Mouse (Mus musculus): ENCODE results near the gene Lig3.
A peak's percentile ranks its signal among the peaks of the same experiment; 100 is the strongest.

Gene Lig3

DNA sequence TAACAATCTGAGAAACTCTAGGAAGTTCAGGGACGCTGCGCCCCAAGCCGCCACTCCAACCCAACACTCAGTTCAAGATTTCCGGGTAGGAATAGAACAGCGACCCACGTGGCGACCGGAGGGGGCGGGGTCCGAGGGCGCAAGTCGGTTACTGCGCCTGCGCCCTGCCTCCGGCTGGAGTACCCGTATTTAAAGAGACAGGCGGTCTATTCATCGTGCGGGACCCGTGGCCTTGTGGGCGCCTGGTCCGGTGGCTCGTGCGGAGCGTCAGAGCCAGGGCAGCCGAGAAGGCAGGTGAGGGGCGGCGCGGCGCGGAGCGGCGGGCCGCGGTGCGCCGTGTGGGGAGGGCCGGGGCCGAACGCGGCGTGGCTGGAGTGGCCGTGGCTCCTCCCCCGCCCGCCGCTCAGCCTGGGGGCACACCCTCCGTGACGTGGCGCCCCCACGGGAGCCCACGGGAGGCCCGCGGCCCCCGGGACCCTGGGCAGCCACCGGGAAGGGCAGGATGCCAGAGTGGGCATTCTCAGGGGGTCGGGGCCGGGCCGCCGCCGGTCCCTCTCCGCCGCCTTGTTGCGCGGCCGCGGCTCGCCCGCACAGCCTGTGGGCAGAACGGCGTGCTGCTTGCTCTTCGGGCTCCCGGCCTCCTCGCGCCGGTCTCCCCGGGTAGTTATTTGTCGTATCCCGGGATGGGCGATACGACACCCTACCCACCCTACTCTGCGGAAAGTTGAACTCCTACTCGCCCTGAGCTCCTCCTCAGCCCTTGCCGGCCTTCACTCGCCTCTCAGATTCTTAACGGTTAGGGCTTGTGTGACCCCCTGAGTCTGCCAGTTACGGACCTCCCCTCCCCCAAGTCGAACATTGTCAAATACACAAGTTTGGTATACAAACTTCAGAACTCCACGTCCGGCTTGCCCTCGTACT lies at the start of gene Lig3:
TSS of gene Lig3 (plus strand) at position 126 of the 921 bp plus-strand sequence.
- peak; percentile 91 to 94 for DNase-seq (ENCODE audit: low spot score in 2 of 2)

DNA sequence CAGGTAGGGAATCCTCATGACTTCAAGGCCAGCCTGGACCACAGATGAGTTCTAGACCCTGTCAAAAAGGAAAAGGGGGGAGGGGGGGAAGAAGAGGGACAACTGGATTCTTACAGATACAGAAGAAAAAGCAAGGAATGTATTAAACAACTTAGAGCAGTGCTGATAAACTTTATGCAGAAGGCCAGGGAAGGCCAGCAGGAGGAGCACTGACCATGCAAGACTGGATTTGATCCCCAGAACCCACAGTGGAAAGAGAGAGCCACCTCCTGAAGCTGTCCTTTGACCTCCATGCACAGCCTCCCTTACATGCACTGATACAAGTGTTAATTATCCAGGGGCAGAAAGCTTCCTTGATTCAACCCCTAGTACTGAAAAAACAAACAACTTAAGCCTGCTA lies 46.7 kb upstream of the Lig3 start:
- DNase-seq (ENCODE audit: low spot score in 2 of 2) = no peak

DNA sequence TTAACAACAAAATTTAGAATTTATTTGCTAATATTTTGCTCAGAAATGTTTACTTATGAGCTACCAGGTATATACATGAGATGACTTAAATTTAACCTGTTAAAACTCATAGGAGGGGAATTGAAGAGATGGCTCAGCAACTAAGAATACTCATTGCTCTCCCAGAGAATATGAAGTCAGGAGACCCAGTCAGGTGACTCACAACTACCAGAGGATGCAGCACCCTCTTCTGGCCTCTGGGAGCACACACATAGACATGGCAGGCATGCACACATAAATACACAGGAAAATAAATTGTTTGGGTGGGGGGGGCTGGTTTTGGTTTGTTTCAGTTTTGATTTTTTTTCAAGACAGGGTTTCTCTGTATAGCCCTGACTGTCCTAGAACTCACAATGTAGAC lies 41.9 kb upstream of the Lig3 start:
- DNase-seq (ENCODE audit: low spot score in 2 of 2) = no peak

DNA sequence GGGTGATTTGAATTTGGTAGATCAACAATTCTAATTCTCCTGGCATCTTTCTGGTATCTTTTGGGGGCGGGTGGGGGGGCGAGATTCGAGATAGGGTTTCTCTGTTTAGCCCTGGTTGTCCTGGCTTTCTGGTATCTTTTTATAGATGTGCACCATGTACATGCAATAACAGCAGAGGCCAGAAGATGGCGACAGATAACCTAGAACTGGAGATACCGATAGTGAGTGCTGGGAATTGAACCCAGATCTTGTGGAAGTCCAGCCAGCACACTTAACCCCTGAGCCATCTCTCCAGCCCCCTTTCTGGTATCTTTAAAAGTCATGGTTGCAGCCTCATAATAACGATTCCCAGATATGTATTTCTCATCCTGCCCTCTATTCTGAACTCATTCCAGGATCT lies 34.8 kb upstream of the Lig3 start:
- peak; percentile 16 to 36 for DNase-seq (ENCODE audit: low spot score in 2 of 2)

DNA sequence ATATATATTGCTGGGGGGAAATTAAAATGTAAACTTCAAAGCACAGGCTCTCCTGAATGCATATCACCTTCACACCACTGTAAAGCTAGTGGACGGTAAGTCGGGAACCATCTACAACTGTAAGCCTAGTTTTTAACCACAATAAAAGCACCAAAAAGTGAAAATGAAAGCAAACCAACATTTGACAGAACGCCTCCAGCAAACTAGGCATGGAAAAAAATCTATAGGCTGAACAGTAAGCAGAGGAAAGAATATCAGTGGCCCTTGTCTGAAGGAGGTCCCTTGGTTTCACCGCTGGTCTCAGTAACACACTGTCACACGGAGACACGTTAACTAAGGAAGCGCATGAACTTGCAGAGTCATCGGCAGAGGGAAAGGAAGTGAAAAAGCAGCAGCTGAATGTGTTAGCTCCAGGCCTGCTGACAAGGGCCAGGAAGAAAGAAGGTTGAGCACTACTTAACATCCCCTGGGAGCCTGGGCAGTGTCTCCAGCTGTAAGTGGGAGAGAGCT lies 34.0 kb upstream of the Lig3 start:
- DNase-seq (ENCODE audit: low spot score in 2 of 2) = peak; percentile 43 to 66

DNA sequence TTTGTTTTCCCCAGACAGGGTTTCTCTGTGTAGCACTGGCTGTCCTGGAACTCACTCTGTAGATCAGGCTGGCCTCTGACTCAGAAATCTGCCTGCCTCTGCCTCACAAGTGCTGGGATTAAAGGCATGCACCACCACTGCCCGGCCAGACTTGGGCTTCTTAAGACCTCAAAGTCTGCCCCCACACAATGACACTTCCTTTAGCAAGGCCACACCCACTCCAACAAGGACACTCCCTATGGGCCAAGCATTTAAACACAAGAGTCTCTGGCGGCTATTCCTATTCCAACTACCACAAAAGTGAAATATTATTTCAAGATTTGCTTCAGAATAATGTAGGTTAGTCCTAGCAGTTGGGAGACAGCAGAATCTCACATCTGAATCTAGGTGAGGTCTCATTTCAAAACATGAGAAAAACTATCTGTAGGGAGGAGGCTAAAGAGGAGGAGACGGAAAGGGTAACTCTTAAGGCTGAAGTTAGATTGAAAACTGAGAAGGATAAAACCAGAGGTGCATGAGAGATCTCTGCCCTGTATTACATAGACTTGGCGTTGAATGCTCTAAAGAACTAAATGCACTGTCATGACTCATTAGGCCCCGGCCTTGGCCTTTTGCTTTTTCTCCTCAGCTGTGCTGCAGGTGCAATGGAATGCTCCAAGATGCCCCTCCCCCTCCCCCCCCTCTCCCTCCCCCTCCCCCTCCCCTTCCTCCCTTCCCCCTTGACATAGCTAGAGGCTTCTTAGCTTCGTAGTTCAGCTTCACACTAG lies 28.4 kb upstream of the Lig3 start:
- no peak for DNase-seq (ENCODE audit: low spot score in 2 of 2)

DNA sequence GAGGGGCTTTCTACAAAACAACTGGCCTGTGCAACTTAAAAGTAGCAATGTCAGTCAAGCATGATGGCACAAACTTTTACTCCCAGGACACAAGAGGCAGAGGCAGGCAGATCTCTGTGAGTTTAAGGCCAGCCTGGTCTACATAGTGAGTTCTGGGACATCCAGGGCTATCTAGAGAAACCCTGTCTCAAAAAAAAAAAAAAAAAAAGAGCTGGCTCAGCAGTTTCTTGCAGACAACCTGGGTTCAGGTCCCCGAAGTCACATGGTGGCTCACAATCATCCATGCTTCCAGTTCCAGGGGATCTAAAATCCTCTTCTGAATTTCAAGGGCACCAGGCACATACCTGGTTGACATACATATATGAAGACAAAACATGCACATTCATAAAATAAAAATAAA lies 25.0 kb upstream of the Lig3 start:
- no peak for DNase-seq (ENCODE audit: low spot score in 2 of 2)

DNA sequence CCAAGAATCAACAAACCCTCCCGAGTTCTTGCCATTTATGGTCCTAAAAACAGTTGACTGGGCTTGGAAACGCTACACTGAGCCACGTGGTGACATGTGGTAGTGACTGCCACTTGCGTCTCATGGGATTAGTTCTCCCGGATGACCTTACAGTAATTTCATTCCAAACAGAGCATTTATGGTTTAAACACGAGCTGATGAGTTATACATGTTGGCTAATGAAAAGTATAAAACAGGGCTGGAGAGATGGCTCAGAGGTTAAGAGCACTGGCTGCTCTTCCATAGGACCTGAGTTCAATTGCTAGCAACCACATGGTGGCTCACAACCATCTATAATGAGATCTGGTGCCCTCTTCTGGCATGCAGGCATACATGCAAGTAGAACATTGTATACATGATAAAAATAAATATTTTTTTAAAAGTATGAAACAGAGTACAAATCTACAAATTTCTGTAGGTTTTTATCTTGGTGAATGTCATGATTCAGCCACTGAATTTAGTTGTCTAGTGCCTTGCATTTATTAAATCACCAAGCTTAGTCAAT lies 18.6 kb upstream of the Lig3 start:
- no peak for DNase-seq (ENCODE audit: low spot score in 2 of 2)

DNA sequence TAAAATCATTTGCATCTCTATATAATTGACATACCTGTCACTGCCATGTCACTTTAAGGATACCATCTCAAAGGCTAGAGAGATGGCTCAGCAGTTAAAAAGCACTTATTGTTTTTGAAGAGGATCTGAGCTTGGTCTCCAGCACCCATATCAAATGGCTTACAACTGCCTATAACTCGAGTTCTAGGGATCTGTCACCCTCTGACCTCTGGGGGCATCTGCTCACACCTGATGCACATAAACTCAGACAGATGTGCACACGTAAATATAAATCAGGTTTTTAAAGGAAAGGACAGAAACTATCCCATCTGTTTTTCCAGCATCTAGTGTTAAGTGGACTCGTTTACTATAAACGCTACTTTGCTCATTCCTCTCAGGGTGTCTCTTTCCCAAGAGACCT lies 17.6 kb upstream of the Lig3 start:
- DNase-seq (ENCODE audit: low spot score in 2 of 2) = no peak

DNA sequence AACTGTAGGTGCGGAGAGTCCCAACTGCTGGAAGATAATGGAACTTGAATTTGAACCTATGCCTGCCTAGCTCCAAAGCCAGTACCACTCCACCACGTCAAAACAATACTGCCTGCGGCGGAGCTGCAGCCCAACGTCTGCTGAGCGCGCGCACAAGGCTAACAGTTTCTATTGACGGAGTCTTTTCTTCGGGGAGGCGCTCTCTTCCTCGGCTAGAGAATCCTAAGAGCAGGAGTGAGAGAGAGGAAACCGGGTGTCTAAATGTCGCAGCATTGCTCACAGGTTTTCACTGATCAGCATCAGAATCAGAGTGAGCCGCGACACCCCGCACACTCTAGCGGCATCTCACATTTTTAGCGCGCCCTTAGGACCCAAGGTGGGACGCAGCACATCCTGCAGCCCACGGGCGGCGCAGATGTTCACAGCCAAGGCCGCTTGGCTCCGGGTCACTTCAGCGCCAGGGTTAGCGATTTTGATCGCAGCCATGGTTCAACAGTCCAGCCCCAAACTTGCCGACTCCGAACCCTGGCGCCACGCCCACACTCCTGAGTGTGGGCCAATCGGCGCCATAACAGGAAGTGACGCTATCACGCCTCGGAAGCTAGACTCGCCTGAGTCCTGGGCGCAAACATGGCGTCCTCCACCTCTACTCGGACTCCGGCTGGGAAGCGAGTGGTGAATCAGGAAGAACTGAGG lies 17.0 kb upstream of the Lig3 start, which contains the start of the genes Cct6b and Zfp830:
TSS of gene Cct6b (minus strand) at position 580 of the 696 bp plus-strand sequence.
TSS of gene Zfp830 (plus strand) at position 604 of the 696 bp plus-strand sequence.
- DNase-seq (ENCODE audit: low spot score in 2 of 2) = peak; percentile 93

DNA sequence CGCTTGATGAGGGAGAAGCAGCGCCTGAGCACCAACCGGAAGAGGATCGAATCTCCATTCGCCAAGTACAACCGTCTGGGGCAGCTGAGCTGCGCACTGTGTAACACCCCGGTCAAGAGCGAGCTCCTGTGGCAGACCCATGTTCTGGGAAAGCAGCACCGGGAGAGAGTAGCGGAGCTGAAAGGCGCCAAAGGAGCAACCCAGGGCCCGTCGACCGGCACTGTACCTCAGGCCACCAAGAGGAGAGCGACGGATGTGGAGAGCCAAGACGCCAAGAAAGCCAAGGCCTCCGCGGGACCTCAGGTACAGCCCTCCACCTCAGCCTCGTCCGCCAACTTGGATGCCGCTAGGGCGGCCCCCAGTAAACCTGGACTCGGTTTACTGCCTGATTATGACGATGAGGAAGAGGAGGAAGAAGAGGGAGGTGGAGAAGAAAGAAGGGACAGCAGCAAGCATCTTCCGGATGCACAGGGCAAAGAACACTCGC lies 16.4 kb upstream of the Lig3 start:
- DNase-seq (ENCODE audit: low spot score in 2 of 2) = no peak

DNA sequence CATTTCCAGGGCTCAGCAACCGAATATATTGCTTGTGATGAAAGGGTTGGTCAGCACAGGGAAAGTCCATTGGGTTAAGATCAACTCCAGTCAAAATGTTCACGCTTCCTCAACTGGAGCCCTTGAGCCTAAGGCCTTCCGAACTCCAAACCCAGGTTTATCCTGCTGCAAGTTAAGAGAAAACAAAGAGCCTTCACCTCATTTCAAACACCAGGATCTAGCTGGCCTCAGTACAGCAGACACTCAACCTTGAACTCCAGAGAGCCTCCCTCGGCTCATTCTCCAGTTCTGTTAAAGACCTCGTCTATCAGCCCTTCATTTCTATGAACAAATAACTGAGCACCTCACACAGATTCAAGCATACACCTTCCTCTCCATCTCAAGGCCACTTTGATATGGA lies 774 bp upstream of the Lig3 start:
- DNase-seq (ENCODE audit: low spot score in 2 of 2) = no peak

DNA sequence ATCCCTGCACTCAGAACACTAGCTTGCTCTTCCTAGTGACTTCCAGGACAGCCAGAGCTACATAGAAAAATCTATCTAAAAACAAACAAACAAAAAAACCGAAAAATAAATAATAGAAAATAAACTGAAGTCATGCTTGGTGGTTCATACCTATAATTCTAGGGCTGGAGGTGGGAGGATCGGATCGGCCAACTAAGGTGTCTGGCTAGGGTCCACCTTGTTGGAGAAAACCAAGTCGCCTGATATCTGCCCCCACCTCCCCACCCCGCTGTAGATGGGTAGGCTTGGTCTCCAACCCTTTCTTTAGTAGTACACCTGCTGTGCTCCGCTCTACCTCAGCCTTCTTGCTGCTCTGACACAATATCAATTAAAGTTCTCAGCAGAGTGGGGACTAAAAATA lies 1.3 kb downstream of the Lig3 start:
- no peak for DNase-seq (ENCODE audit: low spot score in 2 of 2)

DNA sequence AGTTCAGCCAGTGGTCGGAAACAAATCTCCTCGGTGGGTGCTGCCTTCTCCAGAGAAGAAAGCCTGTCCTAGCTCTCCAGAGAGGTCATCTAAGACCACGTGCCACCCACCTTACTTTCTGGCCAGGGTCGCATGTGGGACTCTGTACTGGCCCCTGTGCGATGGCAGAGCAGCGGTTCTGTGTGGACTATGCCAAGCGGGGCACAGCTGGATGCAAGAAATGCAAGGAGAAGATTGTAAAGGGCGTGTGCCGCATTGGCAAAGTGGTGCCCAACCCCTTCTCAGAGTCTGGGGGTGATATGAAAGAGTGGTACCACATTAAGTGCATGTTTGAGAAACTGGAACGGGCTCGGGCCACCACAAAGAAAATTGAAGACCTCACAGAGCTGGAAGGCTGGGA lies 2.5 kb downstream of the Lig3 start:
- DNase-seq (ENCODE audit: low spot score in 2 of 2) = no peak

DNA sequence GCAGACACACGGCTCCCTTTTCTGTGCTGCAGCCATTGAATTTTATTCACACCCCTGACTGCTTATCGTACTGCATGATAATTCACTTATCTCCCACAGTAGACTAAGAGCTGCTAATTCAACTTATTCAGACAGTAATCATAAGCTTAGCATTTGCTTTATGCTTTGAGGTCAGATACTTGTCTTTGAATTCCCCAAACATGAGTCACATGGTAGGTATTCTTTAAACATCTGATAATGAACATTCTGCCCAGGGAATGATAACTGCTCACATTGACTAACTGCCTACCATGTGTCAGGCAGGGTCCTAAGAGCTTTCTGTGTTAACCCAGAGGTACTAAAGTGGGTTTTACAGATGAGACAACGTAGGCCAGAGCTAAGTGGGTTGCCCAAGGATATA lies 25.7 kb downstream of the Lig3 start:
- DNase-seq (ENCODE audit: low spot score in 2 of 2) = no peak

DNA sequence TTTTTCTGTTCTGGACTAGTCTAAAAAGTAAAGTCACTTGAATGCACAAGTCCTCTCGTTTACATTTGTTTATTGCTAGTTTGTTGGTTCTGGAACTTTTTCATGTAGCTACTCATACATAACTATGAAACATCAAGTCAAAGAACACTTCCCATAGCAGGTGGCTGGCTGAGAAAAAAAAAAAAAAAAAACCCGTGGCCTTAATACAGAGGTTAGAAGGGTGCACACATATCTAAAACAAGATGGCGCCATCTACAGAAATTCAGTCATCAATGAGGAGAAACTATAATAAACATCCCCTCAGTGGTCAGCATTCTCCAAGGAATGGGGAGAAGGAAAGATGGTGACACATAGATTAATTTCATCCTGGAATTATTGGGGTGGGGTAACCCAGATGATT lies 26.5 kb downstream of the Lig3 start:
- DNase-seq (ENCODE audit: low spot score in 2 of 2) = no peak

DNA sequence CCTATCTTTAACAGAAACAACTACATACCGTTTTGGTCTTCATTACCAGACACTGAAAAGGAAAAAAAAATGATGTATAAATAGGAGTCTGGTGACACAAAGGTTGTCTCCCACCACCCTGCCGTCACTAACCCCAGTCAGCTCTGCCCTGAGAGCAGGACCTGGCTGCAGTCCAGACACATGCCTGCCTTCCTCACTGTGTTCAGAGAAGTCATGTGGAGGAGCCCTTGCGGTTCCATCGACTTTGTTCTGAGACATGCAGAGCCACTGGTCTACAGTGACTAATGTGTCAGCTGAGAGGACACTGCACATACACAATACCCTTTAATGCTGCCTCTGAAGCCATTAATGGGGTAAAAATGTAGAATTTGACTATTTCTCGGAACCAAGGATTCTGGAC lies 27.6 kb downstream of the Lig3 start:
- DNase-seq (ENCODE audit: low spot score in 2 of 2) = peak in 1 of 2 experiments; percentile 12

DNA sequence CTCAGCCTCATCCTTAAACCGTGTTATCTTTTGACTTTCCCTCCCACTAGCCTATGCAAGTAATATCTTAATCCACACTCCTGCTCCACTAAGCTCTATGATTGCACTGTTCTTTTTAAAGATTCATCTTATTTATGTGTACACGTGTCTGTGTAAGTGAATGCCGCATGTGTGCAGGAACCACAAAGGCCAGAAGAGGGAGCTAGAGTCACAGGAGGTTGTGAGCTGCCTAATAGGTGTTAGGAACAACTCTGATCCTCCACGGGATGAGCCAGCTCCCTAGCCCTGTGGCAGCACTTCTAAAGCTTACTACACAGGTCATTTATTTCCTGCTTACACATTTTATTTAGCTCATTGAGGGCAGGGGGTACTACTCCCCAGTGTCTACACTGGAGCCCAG lies 38.4 kb downstream of the Lig3 start:
- peak in 1 of 2 experiments; percentile 30 for DNase-seq (ENCODE audit: low spot score in 2 of 2)

DNA sequence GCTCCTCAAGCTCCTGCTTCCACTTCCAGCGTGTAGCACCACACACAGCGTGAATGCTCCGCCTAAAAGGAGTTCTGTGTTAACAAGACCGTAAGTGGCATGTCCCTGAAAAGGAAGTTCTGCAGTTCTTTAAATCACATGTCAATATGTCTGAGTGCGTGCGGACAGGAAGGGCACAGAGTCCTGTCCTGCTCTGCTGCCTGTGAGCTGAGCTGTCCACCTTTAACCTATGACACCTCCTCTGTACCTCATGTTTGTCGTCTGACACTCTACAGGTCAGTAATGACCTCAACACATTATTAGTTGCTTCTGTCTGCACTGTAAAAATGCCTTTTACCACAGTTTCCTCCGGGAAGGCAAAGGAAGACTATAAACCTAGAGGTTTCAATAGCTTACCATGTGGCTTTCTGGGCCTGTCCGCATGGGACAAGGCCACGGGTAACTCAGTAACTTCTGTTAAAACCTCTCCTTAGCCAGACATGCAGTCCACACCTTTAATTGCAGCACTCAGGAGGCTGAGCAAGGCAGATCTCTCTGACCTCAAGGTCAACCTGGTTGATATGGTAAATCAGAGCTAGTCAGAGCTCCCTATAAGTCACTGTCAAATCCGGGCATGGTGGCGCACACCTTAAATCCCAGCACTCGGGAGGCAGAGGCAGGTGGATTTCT lies 40.0 kb downstream of the Lig3 start:
- DNase-seq (ENCODE audit: low spot score in 2 of 2) = no peak

DNA sequence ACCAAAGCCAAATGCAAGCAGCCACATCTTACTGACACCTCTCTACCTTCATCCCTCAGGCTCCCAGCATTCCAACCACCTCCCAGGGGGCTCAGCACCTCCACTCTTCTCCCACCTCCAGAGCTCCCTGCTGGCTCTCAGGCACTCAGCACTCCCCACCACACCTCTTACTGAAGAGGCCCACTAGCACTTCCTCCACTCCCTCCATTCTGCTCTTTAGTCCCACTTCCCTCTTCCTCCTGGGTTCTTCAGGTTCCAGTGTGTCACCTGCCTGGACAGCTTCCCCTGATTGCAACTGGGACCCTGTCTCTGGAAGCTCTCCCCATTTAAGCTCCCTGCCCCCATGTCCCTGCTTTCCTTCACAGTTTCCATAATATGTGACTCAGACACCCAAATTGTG lies 45.9 kb downstream of the Lig3 start:
- DNase-seq (ENCODE audit: low spot score in 2 of 2) = no peak
